Mouse (Mus musculus): ENCODE measurements around the gene 1700020L24Rik. TPM values are rescaled to one million over a fixed set of nuclear protein-coding genes. Genes with fewer than 3 reads are reported as not detected.

1700020L24Rik gene
- total RNA-seq, 2 experiments from 2014 or later, result not detected

DNA sequence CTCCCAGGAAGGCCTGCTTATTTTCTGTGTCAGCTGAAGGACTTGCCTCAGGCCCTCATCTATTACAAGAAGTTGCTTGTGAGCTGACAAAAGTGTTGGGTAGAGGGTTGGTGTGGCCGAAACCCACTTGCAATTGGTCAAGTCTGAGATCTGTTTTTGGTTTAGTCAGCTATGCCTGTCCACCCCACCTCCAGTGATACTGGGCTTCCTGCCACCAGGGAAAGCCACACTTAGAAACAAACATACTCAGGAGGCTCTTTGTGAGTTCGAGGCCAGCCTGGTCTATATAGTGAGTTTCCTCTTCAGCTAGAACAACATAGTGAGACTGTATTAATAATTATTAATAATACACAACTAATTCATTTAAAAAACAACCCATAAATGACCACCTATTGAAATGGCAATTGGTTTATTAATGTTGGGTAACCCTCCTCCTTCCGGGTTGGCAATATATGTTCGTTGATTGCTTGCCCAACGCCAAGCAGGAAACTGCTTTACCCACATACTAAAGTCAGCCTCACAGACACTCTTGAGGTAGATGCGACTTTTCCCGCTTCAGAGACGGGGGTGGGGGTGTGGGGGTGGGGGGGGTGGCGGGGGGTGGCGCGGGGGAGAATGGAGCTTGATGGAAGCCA lies 2.1 kb downstream of the 1700020L24Rik start:
- no peak for ATAC-seq (replicated peaks; ENCODE audit: low FRiP score, low TSS enrichment, poor library complexity, severe bottlenecking)

DNA sequence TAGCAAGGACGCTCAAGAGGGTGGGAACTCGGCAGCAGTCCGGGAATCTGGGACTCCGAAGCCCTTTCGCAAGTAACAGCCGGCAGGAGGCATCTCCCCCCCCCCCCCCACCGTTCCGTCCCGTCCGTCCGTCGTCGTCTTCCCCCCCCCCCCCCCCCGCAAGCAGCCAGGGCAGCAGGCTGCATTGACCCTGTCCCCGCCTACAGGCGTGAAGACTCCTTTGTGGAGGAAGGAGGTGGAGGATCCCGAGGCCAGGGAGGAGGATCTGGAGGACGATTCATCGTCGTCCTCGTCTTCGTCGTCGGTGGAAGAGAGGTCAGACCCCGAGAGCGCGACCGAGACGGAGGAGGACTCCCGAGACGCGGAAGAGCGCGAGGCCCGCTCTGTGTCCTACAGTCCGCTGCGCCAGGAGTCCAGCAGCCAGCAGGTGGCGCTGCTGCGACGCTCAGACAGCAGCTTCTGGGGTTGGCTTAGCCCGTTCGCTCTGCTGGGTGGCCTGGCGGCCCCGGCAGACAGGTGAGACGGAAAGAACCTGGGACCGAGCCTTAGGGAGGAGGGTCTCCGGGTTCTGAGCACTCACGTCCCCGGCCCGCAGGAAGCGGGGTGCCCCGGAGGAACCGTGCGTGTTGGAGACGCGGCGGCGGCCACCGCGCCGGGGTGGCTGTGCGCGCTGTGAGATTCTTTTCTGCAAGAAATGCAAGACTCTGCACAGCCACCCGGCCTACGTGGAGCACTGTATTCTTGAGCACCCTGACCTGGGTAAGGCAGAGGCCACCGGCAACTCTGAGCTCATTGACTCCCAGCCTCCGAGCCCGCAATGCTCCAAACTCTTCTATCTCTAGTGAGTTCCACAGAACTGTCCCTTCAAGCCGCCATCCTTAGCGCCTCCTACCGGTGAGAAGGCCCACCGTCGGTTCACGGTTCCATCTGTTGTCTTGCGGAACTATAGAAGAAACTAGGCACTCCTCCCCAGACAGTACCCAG lies 2.9 kb downstream of the 1700020L24Rik start:
- ATAC-seq (replicated peaks; ENCODE audit: low FRiP score, low TSS enrichment, poor library complexity, severe bottlenecking), result peak; percentile 82

DNA sequence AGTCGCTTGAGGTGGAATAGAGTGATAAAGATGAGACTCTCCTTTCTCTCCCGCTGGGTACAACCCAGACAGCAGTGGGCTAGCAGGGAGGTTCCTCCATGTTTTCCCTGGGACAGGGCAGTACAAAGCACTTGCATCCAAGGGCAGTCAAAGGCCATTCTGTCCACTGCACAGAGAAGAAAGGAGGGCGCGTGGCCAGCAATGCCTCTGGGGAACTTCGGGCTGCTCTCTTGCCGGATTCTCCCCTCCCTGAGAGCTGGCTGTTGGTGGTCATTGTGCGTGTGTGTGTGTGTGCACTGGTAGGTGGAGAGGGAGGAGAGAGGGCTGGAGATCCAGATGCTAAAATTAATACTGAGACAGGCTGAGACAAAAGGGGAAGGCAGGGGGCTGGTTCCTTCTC lies 3.8 kb downstream of the 1700020L24Rik start:
- no peak for ATAC-seq (replicated peaks; ENCODE audit: low FRiP score, low TSS enrichment, poor library complexity, severe bottlenecking)

DNA sequence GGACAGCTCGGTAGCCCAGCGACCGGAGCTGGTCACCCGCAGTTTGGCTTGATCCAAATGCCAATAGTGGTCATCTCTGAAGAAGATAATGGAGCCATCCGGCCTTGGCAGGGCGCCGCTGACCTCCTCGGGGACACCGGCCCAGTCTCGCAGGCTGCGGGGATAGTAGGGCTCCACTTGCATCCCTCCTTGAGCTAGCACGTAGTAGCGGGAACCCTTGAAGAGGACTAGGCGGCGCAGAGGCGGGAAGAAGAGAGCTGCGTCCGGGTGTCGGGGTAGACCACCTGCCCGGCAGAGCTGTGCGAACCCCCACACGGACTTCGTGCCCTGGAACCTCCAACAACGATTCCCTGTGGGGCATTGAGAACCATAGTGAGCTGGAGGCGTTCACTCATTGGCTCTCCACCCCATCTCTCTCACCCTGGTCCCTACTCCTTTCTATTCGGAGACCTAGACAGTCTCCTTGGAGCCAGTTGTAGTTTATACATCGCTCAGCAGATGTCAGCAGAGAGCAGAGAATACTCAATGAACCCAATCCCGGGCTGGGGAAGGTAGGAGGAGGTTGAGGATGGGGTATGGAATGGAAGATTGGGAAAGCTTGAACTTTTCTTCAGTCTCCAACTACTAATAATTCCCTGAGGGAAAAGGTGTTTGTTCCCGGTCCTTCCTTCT lies 5.3 kb downstream of the 1700020L24Rik start:
- ATAC-seq (replicated peaks; ENCODE audit: low FRiP score, low TSS enrichment, poor library complexity, severe bottlenecking), result peak; percentile 63; the same call in 1 of the 2 replicates

DNA sequence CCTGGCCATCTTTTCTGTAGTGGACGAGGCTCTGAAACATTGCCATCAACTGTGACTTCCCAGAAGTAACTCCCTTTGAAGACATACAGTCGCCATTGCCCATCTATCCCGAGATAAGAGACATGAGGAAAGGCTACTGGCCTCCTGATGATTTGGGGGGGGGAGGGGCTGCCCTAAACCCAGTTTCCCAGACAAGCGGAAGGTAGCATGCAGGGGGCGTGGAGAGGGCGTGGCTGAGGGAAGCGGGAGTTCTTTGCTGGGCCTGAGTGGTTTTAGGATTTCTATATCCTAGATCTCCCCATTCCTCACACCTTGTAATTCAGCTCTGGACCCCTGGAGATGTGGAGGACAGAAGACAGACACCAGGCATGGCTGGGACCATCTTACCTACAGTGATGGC lies 6.3 kb downstream of the 1700020L24Rik start:
- no peak for ATAC-seq (replicated peaks; ENCODE audit: low FRiP score, low TSS enrichment, poor library complexity, severe bottlenecking)

DNA sequence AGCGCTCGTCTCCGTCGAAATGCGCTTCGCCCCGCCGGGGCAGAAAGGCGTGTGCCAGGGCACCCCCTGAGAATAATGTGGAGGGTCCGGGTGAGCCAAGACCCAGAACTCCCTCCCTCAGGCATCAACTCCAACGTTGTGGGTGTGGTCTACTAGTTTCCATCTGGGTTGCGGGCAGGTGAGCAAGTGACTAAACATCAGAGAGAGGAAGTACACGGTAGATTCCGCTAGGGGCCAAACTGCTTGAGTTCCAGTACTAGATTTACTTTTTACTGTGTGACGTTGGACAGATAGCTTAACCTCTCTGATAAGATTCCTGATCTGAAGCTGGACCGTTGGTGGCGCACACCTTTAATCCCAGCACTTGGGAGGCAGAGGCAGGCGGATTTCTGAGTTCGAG lies 7.5 kb downstream of the 1700020L24Rik start:
- ATAC-seq (replicated peaks; ENCODE audit: low FRiP score, low TSS enrichment, poor library complexity, severe bottlenecking), result no peak

DNA sequence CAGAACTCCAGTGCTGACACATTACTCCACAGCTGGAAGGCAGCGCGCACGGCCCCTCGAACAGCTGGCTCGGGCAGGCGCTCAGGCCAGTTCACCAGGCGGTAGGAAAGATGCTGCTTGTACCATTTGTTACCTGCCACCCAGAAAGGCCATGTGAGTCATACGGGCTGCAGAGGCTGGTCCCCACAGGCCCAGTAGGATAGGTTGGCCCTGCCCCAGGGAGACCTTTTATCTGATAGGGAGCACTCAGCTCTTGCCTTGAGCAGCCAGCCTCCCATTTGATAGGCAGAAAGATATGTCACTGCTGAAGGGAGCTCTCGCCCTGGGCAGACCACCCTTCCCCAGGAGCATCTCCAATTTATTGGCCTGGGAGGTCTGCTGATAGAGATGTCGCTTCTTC lies 10.1 kb downstream of the 1700020L24Rik start:
- no peak for ATAC-seq (replicated peaks; ENCODE audit: low FRiP score, low TSS enrichment, poor library complexity, severe bottlenecking)

DNA sequence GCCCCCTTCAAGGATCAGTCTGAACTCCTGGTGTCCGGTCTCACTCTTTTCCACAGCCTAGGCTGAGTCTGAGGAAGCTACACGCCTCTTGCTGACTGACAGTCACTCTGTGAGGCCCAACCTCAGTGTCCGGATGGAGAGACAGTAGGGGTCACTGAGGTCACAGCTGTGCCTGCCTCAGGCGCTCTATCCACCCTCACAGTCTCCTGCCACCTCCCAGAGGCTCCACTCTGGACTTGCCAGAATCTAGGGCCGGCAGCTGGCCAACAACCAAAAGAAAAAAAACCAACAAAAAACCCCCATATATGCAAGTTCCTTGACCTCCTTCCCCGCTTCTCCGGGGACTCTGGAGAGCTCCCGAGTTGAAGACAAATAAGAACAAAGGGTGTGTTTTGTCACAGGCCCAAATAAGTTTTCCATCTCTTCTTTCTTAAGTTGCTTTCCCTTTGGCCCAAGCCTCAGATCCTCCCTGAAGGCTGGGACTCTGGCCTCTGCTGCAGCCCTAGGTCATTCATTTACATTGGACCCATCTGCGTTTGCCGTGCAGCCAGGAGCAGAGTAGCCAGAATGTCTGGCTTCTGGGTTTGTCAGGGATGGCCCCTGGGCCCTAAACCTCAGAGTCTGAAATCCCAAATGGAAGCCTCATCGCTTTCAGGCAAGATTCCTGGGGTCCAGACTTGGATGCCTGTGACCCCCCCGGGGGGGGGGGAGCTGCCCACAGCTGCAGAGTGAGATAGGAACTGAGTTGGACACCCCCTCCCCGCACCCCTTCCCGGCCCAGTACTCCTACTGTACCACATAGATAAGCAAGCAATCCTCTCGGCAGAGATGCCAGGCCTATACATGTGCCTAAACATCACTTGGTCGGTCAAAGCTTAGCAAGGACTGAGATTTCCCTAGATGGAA lies 10.8 kb downstream of the 1700020L24Rik start:
- ATAC-seq (replicated peaks; ENCODE audit: low FRiP score, low TSS enrichment, poor library complexity, severe bottlenecking), result 0 out of 2 replicates have a peak, but pooled peaks have one; percentile 55

DNA sequence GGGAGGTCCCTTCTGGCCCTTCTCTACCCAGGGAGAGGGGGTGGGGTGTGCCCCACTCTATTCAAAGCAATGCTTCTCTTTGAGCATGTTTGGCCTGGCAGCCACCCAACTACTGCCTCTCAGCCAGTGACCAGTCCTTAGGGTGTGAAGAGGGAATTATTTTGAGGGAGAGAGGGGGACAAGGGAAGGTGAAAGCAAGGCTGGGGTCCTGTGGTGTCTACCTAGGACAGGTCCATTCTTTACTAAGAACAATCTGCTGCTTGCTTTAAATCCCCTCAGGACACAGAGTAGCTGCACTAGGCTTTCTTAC lies 11.4 kb downstream of the 1700020L24Rik start:
- no peak for ATAC-seq (replicated peaks; ENCODE audit: low FRiP score, low TSS enrichment, poor library complexity, severe bottlenecking)

DNA sequence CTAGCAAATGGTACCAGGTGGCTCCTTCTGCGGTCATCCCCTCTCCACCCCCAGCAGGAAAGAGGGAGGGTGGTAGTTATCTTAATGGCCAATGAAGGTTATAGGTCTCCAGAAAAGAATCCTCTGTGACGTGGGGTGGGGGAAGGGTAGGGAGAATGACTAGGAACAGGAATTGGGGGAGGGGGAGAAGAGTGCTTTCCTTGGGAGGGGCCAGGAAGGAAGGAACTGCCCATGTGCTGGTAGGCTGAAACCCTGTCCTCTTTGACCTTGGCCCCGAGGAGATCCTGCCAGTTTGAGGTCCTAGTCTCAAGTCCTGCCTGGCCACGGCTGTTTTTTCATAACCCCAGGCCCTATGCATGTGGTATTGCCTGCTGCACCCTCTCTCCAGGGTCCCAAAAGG lies 11.8 kb downstream of the 1700020L24Rik start:
- ATAC-seq (replicated peaks; ENCODE audit: low FRiP score, low TSS enrichment, poor library complexity, severe bottlenecking), result no peak

DNA sequence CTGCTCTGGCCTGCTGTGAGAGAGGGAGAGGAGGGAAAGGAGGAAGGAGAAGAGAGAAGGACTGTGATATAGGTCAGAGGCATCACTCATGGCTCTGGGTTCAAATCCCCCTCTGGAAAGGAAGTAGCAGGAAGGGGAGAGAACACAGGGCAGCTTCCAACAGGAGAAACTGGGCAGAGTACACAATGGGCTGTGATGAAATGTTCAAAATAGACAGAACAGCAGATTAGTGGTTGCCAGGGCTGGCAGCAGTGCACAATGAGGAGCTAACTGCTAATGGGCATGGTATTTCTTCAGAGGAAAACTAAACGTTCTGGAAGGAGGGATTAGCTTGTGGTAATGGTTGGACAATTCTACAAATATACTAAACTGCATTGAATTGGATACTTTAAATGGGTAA lies 13.1 kb downstream of the 1700020L24Rik start:
- ATAC-seq (replicated peaks; ENCODE audit: low FRiP score, low TSS enrichment, poor library complexity, severe bottlenecking), result no peak

DNA sequence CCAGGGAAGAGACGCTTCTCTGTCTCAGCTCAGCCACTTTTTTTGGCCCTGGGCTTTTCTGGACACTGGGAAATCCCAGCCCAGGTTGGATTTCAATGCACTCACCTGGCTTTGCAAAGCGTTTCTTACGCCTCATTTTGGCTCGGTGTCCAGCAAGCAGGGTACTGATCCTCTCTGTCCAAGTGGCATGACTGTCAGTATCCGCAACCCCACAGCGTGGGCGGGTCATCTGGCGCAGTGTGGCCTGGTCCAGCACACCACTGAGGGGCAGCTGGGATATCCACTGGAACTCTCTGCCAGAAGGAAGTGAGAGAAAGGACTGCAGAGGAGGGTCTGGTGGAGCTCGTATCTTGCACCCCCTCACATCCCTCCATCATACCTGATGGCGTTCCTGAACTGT lies 13.8 kb downstream of the 1700020L24Rik start:
- ATAC-seq (replicated peaks; ENCODE audit: low FRiP score, low TSS enrichment, poor library complexity, severe bottlenecking), result no peak

DNA sequence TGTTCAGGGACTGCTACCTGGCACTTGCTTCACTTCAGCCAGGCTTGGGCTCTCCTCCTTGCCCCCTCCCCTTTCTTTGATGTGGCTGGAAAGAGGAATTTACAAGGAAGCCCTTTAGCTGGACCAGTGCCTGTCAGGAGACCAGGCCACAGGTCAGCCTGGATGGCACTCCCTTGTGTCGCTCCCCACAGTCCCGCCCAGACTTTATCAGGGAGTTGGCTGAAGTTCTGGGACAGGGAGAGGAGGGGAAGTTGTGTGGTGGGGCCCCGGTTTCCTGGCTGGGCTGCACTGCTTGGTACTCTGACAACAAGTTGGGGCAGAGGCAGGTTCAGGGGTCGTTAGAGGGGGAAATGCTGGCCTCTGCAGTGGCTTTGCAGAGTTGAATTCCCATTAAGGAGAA lies 17.1 kb downstream of the 1700020L24Rik start:
- peak; percentile 60; the same call in 1 of the 2 replicates for ATAC-seq (replicated peaks; ENCODE audit: low FRiP score, low TSS enrichment, poor library complexity, severe bottlenecking)

DNA sequence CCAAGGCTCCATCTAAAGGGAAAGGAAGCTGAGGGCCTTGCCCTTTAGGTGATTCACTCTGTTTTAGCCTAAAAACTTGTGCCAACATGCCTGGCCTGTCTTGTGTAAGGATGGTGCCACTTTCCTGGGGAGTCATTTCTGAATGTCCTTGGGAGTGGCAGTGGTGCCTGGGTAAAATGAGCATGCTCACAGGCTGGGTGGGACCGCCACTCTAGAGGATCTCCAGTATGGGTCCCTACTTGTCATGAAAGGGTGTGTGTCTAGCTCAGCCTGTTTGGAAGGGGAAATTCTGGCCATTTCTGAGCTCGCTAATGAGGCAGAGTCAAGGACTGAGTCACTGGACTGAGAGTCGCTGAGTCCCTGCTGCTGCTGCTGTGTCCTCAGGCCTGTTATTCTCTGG lies 18.1 kb downstream of the 1700020L24Rik start:
- ATAC-seq (replicated peaks; ENCODE audit: low FRiP score, low TSS enrichment, poor library complexity, severe bottlenecking), result no peak

DNA sequence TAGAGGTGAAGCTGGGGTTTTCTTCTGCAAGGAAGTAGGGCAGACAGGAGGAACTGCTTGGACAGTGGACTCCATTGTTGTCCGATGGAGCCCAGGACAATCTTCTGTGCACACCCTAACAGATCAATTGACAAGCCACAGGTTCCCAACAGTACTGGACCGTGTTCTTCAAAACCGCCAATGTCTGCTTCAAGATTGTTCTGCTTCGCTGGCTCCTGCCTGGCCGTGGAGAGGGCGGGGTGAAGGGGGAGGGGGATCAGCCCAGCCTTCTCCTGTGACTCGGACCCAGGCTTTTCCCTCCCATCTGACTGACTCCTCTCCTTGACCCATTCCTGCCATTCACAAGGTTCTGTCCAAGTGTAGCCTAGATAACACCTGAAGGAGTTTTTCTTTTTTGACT lies 19.8 kb downstream of the 1700020L24Rik start:
- ATAC-seq (replicated peaks; ENCODE audit: low FRiP score, low TSS enrichment, poor library complexity, severe bottlenecking), result no peak

DNA sequence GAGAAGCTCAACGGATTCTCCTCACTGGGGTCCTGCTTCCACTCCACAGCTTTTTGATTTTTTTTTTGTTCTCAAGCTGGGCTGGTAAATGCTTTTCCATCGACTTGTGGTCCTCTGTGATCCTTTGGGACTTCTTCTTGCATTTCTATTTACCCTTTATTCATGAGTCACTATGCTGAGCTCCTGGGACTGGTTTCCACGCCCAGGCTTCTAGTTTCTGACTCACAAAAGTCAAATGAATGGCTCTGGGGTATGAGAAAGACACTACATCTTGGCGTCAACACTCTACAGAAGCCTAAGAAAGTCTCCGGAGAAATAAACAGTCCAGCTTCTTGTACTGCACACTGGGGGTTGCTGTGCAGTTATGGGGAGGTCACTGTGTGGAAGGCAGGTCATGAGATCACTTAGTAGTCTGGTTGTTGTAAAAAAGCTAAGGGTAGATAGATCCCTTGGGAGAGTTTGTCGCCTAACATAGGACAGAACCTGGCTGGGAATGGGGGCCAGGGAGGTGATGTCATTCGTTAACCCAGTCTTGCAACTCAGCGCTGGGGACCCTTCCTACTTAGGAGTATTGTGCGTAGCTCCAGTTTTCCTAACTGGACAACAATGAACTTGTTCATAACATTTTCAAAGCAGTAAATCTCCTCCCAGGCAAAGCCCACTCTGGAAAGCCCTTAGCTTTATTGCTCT lies 20.6 kb downstream of the 1700020L24Rik start:
- no peak for ATAC-seq (replicated peaks; ENCODE audit: low FRiP score, low TSS enrichment, poor library complexity, severe bottlenecking)

DNA sequence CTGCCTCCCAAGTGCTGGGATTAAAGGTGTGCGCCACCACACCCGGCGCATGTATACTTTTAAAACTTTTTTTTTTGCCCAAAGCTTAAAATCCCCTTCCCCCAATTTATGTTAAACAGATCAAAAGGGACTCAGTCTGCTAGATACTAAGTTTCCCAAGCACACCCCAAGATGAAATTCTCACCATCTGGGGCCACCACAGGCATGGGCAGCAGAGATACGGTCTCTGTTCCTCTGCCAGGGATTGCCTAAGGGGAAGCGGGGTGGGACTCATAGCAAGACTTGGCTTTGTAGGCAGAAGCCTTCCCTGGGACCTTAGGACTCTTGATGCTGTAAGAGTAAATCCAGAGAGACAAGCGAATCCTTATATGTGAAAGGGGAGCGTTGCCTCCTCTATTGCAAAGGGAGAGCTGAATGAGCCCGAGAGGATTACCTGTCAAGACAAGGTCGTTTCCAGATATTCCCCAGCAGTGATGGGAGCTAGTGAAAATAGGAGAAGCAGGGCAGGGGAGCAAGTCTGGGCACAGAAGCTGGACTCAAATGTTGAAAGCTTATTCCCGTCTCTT lies 24.1 kb downstream of the 1700020L24Rik start:
- ATAC-seq (replicated peaks; ENCODE audit: low FRiP score, low TSS enrichment, poor library complexity, severe bottlenecking), result no peak

DNA sequence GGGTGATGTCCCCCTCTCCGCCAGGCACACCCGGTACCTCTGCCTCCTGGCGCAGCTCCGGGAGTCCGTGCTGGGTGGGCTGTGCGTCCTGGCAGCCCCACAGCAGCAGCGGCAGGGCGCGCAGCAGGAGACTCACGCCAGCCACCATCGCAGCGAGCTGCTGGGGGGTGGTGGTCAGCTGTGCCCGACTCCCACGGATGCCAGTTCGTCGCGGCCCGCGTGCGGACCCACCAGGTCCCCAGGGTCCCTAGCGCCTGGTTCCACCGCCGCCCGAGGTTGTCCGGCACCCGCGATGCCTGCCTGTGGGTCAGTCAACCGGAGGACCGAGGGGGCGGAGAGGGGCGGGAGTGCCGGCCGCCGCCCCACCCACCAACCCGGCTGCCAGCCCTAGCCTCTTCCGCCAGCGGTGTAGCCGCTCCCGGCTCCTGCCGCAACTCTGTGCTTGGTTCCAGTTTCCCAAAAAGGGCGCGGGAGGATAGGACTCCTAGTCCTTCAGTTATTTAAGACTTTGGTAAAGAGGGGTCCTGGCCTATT lies 25.3 kb downstream of the 1700020L24Rik start, which contains the start of gene Mmp28:
TSS of gene Mmp28 (minus strand) at position 361 of the 534 bp plus-strand sequence.
- ATAC-seq (replicated peaks; ENCODE audit: low FRiP score, low TSS enrichment, poor library complexity, severe bottlenecking), result peak; percentile 19; the same call in 1 of the 2 replicates

Data from megakaryocyte-erythroid progenitor cell, adult 5-6 weeks (primary cell).